Mouse (Mus musculus): ENCODE results near the gene Slc1a1.

GRCm38 (mm10) chr19:28832605-28833004 is 2.2 kb upstream of the Slc1a1 start:
- TF ChIP-seq GATA1 (IDR thresholded peaks at IDR 0.05; ENCODE audit: borderline replicate concordance, low read length) (no peak), FLI1 (IDR thresholded peaks at IDR 0.05; ENCODE audit: low read length) (no peak)

All from megakaryocyte, embryonic 14.5 days (primary cell).